Mouse (Mus musculus) midbrain, embryonic 13.5 days (tissue): ENCODE measurements at regions not wholly inside any gene's neighbourhood (a gene's known extent, or its start where the extent isn't known, plus 50 kb on each side); places are given as distances from the start of the nearest gene placed in this dataset.

ENCODE experiments used
- ATAC-seq: fragments of 200-750 bp; cut with Nextera tagmentation; 2 replicates; pipeline ENCODE4 v1.8.0; 2017; ENCODE audit warnings: mild to moderate bottlenecking, moderate TSS enrichment, moderate library complexity
- H3K27ac ChIP-seq: fragments of 300-500 bp; sonication (generic); 2 replicates; pipeline ENCODE4 v1.5.1; 2015; ENCODE audit warnings: inconsistent platforms, mild to moderate bottlenecking, moderate library complexity
- H3K27me3 ChIP-seq: fragments of 300-500 bp; sonication (generic); 2 replicates; pipeline ENCODE4 v1.6.1; 2015; ENCODE audit warnings: mild to moderate bottlenecking, inconsistent platforms
- H3K36me3 ChIP-seq: fragments of 300-500 bp; sonication (generic); 2 replicates; pipeline ENCODE4 v1.6.1; 2015; ENCODE audit warnings: mild to moderate bottlenecking, inconsistent platforms
- H3K4me1 ChIP-seq: fragments of 300-500 bp; sonication (generic); replicated peaks from 2 replicates; pipeline ENCODE4 v1.6.1; 2015; ENCODE audit warnings: inconsistent platforms
- H3K4me2 ChIP-seq: fragments of 300-500 bp; sonication (generic); replicated peaks from 2 replicates; pipeline ENCODE4 v1.6.1; 2015; ENCODE audit warnings: moderate library complexity, mild to moderate bottlenecking, inconsistent platforms
- H3K4me3 ChIP-seq: fragments of 300-500 bp; sonication (generic); replicated peaks from 2 replicates; pipeline ENCODE4 v1.5.1; 2015; ENCODE audit warnings: mild to moderate bottlenecking, inconsistent platforms
- H3K9ac ChIP-seq: fragments of 300-500 bp; sonication (generic); replicated peaks from 2 replicates; pipeline ENCODE4 v1.6.1; 2015; ENCODE audit warnings: mild to moderate bottlenecking, inconsistent platforms
- H3K9me3 ChIP-seq: fragments of 300-500 bp; sonication (generic); 2 replicates; pipeline ENCODE4 v1.6.1; 2016; ENCODE audit warnings: mild to moderate bottlenecking, inconsistent platforms
- WGBS: fragments of 180-500 bp; shearing (Covaris S2); methylation state at CpG from one replicate; pipeline ENCODE4 v1.1.7; 2015; 5-methylcytosine and 5-hydroxymethylcytosine counted together

DNA sequence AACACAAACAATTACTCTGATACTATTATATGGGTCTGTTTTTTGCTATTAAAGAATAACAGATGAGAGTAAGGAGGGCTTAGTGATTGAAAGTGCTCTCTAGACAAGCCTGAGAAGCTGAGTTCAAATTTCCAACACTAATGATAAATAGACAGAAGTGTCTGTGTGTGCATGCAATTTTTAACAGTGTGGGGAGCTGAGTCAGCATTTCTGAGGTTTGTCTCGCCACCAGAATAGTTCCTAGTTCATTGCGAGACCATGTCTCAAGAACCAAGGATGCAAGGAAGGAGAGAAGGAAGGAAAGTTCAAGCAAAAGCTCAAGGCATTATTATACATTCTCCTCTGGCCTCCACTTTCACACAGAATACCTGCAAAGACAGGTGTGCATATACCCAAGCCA is 259.7 kb upstream of the Dmac1 start:
- H3K9ac ChIP-seq = no peak overlapping the region
- no peak overlapping the region for H3K4me2 ChIP-seq
- no peak overlapping the region for H3K4me3 ChIP-seq
- H3K9me3 ChIP-seq = no peaks in the 10 kb centered on the region
- H3K4me1 ChIP-seq = no peaks in the 10 kb centered on the region
- no peak overlapping the region for H3K27ac ChIP-seq
- H3K36me3 ChIP-seq = no peaks in the 10 kb centered on the region
- H3K27me3 ChIP-seq = no peaks in the 10 kb centered on the region
- WGBS = 90% methylated on average over 2 of the region's 2 CpGs
- no peak for ATAC-seq

GRCm38 (mm10) chr4:75535067-75535466 is 257.0 kb upstream of the Dmac1 start:
- no peak overlapping the region for H3K4me3 ChIP-seq
- H3K4me1 ChIP-seq = no peaks in the 10 kb centered on the region
- no peak overlapping the region for H3K9ac ChIP-seq
- no peaks in the 10 kb centered on the region for H3K27me3 ChIP-seq
- no peak overlapping the region for H3K4me2 ChIP-seq
- ATAC-seq = no peak
- H3K36me3 ChIP-seq = no peaks in the 10 kb centered on the region
- H3K27ac ChIP-seq = no peak overlapping the region
- 96% methylated on average over 7 of the region's 7 CpGs for WGBS
- H3K9me3 ChIP-seq = no peaks in the 10 kb centered on the region

DNA sequence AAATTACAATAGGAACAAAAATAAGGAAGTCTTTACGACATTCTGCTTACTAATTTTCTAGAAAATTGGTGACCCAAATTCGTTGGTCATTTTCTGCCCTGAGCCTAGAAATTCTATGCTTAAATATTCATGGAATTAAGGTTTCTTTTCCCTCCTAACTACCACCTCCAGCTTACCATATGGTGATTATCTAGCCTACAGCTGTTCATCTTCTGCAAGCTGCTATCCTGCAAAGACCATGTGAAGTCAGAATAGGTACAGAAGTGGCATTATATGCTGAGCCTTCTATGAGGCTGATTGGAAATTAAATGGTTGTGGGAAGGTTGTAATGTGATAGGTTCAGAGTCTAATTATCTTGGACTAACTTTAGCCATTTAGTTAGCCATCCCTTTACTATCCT is 251.5 kb upstream of the Dmac1 start:
- H3K4me1 ChIP-seq = no peaks in the 10 kb centered on the region
- no peak overlapping the region for H3K27ac ChIP-seq
- no peak overlapping the region for H3K9ac ChIP-seq
- no peaks in the 10 kb centered on the region for H3K27me3 ChIP-seq
- no peak overlapping the region for H3K4me3 ChIP-seq
- no peaks in the 10 kb centered on the region for H3K36me3 ChIP-seq
- no peaks in the 10 kb centered on the region for H3K9me3 ChIP-seq
- no peak overlapping the region for H3K4me2 ChIP-seq
- no peak for ATAC-seq
- WGBS = 79% methylated on average over 2 of the region's 2 CpGs

GRCm38 (mm10) chr4:75517459-75518158 is 239.5 kb upstream of the Dmac1 start:
- H3K4me2 ChIP-seq = no peak overlapping the region
- H3K4me1 ChIP-seq = no peaks in the 10 kb centered on the region
- H3K4me3 ChIP-seq = no peak overlapping the region
- H3K27me3 ChIP-seq = no peaks in the 10 kb centered on the region
- H3K9me3 ChIP-seq = no peaks in the 10 kb centered on the region
- H3K9ac ChIP-seq = no peak overlapping the region
- WGBS = 86% methylated on average over 3 of the region's 3 CpGs
- no peak overlapping the region for H3K27ac ChIP-seq
- ATAC-seq = no peak
- no peaks in the 10 kb centered on the region for H3K36me3 ChIP-seq
